Mouse (Mus musculus): ENCODE results near the gene Baz1b. TPM values are rescaled to one million over a fixed set of nuclear protein-coding genes. Genes with fewer than 3 reads are reported as not detected.

Baz1b gene
- 52.1 TPM for polyA plus RNA-seq (2017; shearing (Covaris generic))

DNA sequence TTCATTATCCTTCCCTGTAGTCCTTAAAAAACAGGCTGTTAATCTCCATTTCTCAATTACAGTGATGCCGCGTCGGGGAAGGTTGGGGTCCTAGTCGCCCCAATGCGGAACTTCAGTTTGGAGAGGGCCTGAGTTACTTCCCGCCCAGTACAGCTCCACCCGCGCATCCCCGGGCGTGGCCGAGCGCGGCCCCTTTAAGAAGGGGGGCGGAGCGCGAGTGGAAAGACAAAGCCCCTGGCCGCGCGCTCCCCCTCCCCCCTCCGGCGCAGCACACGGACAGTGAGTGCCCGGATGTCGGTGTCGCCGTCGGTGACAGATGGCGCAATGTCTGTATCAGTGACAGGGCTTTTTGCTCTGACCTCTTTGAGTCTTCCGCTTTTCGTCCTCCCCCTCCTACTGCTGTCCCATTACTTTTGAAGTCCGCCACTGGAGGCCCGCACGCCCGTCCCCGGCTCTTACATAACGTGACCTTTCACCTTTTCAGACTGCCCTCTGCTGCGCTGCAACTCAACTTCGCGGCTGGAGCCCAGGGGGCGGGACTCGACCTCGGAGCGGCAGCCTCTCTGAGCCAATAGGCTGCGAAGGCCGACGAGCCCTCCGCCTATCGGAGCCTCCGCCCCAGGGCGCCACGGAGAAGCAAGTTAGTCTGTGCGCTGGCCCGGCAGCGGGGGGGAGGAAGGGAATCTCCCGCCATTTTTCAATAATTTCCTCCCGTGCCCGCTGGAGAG lies at the start of gene Baz1b:
TSS of gene Baz1b (plus strand) at position 644 of the 728 bp plus-strand sequence.

DNA sequence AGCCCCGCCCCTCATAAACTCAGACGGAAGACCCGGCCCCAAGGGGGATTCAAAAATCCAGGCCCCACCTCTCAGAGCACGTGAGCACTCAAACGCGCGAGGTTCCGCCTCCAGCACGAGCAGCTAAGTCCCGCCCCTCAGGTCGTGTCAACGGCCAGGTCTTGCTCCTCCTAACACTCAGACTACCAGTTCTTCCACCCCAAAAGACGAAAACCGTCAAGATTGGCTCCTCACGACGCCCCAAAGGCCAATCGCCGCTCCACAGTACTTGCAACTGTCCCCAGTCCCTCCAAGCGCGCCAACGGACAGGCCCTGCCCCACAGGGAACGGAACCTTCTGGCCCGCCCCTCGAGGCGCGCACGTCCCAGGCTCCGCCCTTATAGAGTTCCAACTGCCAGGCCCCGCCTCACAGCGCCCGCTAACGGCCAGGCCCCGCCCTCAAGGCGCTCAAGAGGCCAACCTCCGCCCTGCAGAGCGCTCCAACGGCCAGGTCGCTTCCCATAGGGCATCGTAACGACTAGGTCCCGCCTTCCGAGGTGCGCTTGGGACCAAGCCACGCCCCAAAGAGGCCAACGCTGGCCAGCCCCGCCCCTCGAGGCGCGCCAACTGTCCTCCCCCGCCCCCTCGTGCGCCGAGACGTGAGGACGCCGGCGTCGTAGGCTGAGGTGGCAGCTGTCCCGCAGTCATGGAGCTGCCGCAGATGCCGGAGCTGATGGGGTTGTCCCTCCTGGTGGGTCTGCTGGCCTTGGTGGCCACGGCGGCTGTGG lies 37.8 kb upstream of the Baz1b start, which contains the start of gene Tbl2:
TSS of gene Tbl2 (plus strand) at position 605 of the 767 bp plus-strand sequence.

DNA sequence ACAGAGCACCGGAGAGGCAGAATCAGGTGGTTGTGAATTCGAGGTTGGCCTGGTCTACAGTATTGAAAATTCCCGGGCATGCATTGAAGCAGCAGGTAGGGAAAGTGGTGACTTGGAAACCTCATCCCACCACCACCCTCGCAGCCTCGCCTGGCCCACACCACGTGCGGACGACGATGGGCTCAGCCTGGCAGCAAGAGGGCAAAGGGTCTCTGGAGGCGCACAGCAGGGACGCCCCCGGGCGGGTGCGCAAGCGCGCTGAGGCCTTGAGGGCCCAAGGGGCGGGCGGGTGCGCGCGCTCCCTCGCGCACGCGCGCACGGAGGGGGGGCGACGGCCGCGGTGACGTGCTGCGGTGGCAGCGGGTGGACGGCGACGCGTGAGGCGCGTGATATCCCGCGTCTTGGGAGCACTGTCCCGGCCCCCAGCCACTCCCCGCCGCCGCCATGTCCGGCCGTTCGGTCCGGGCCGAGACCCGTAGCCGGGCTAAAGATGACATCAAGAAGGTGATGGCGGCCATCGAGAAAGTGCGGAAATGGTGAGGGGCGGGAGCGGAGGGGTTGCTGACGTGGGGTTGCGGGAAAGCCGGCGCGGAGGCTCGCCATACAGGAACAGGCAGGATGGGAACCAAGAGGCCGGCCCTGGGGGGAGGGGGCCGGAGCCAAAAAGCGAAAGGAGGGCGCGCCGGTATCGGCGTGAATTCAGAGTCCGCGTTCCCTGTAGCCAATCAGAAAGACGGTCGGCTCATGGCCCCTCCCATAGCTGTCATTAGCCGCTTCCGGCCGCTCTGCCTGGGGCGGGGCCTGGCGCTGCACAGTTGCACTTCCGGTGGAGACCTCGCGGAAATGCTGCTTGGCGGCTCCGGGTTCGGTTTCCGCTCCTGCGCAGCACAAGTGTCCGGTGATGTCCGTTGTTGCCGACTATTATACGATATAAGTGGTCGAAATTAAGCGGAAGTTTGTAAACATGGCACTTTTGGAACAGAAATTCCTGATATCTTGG lies 18.7 kb upstream of the Baz1b start, which contains the start of gene Bcl7b:
TSS of gene Bcl7b (plus strand) at position 221 of the 1,000 bp plus-strand sequence.

DNA sequence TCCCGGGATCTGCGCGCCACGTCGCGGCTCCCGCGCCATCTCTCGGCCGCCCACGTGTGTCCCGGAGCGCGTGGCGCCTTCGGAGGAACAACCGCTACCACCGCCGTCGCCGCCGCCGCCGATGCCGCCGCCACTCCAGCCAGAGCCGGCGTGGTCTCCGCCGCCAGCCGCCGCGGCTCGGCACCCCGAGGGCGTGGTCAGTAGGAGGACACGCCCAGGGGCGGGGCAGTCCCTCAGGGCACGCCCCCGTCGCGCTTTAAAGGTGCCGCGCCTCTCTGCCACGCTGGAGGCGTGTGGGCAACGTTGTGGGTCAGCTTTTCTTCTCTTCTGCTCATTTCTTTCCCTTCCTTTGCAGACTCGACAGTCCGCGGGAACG lies 64.0 kb downstream of the Baz1b start, which contains the start of gene Fzd9:
TSS of gene Fzd9 (minus strand) at position 152 of the 376 bp plus-strand sequence.

Other genes starting within 250 kb of the Baz1b start
- gene Cldn4, start 240.3 kb upstream of the Baz1b start, polyA plus RNA-seq (2017; shearing (Covaris generic)): not detected
- not detected for gene Cldn3, start 201.1 kb upstream of the Baz1b start, polyA plus RNA-seq (2017; shearing (Covaris generic))
- 138 TPM for gene Abhd11, start 178.1 kb upstream of the Baz1b start, polyA plus RNA-seq (2017; shearing (Covaris generic))
- gene Stx1a, start 163.8 kb upstream of the Baz1b start, polyA plus RNA-seq (2017; shearing (Covaris generic)): 13.4 TPM
- gene Dnajc30, start 123.1 kb upstream of the Baz1b start, polyA plus RNA-seq (2017; shearing (Covaris generic)): 11.7 TPM
- gene Bud23, start 122.3 kb upstream of the Baz1b start, polyA plus RNA-seq (2017; shearing (Covaris generic)): 87.9 TPM
- not detected for gene Vps37d, start 109.0 kb upstream of the Baz1b start, polyA plus RNA-seq (2017; shearing (Covaris generic))
- not detected for gene Mlxipl, start 97.4 kb upstream of the Baz1b start, polyA plus RNA-seq (2017; shearing (Covaris generic))
- gene Tbl2, start 37.6 kb upstream of the Baz1b start, polyA plus RNA-seq (2017; shearing (Covaris generic)): 12.1 TPM
- 159 TPM for gene Bcl7b, start 19.0 kb upstream of the Baz1b start, polyA plus RNA-seq (2017; shearing (Covaris generic))
- not detected for gene Fzd9, start 64.0 kb downstream of the Baz1b start, polyA plus RNA-seq (2017; shearing (Covaris generic))
- not detected for gene Fkbp6, start 162.8 kb downstream of the Baz1b start, polyA plus RNA-seq (2017; shearing (Covaris generic))
- gene Trim50, start 166.0 kb downstream of the Baz1b start, polyA plus RNA-seq (2017; shearing (Covaris generic)): not detected
- gene Nsun5, start 182.7 kb downstream of the Baz1b start, polyA plus RNA-seq (2017; shearing (Covaris generic)): 41.1 TPM
- 45.7 TPM for gene Pom121, start 207.3 kb downstream of the Baz1b start, polyA plus RNA-seq (2017; shearing (Covaris generic))

All from naive thymus-derived CD4-positive, alpha-beta T cell, adult 5 months (primary cell).